Mouse (Mus musculus) bone marrow, adult 2 months (tissue): ENCODE measurements around the gene Map7.

ENCODE experiments used
- CTCF ChIP-seq: fragments of 200-500 bp; IDR thresholded peaks from 2 replicates; pipeline ENCODE4 v1.5.1; 2011; ENCODE audit warnings: low read length, control low read depth; ENCODE audit not compliant: control insufficient read depth, insufficient read depth
- POLR2A ChIP-seq: fragments of 200-500 bp; IDR thresholded peaks from 2 replicates; pipeline ENCODE4 v1.6.1; 2011; ENCODE audit warnings: low read depth, mild to moderate bottlenecking, control low read depth, low read length, borderline replicate concordance; ENCODE audit not compliant: control insufficient read depth

DNA sequence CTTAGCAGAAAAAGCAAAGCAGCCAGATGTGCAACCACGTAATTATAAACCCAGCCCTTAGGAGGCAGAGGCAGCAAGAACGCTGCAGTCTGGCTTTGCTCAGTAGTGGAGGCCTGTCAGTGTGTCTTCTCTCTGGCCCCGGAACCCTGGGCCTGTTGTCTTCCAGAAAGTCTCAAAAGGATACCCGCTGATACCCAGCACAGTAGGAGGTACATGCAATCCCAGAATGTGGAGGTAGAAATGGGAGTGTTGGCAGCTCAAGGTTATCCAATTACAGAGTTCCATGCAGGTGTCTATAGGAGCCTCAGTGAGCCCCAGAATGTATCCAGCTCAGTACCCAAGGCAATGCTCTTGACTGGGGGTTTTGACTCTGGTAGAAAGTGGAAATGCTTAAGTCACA lies 73.7 kb downstream of the Map7 start:
- no peak for TF ChIP-seq CTCF
- TF ChIP-seq POLR2A: no peak
